Mouse (Mus musculus) embryonic facial prominence, embryonic 13.5 days (tissue): ENCODE results near the gene Nrxn1. TPM values are rescaled to one million over a fixed set of nuclear protein-coding genes. Genes with fewer than 3 reads are reported as not detected.
A peak's percentile ranks its signal among the peaks of the same experiment; 100 is the strongest.

Experiments
- ATAC-seq: fragments of 200-750 bp; cut with Nextera tagmentation; 2 replicates; pipeline ENCODE4 v1.8.0; 2017; ENCODE audit warnings: low read depth; ENCODE audit not compliant: insufficient number of reproducible peaks, insufficient read depth, low FRiP score, low TSS enrichment
- H3K27ac ChIP-seq: fragments of 300-500 bp; sonication (generic); 2 replicates; pipeline ENCODE4 v1.5.1; 2015; ENCODE audit warnings: moderate library complexity, mild to moderate bottlenecking, inconsistent platforms
- H3K27me3 ChIP-seq: fragments of 300-500 bp; sonication (generic); 2 replicates; pipeline ENCODE4 v1.6.1; 2015; ENCODE audit warnings: mild to moderate bottlenecking, inconsistent platforms
- H3K36me3 ChIP-seq: fragments of 300-500 bp; sonication (generic); 2 replicates; pipeline ENCODE4 v1.6.1; 2015; ENCODE audit warnings: mild to moderate bottlenecking, inconsistent platforms
- H3K4me1 ChIP-seq: fragments of 300-500 bp; sonication (generic); 2 replicates; pipeline ENCODE4 v1.6.1; 2015; ENCODE audit warnings: inconsistent platforms
- H3K4me2 ChIP-seq: fragments of 300-500 bp; sonication (generic); 2 replicates; pipeline ENCODE4 v1.6.1; 2015; ENCODE audit warnings: moderate library complexity, mild to moderate bottlenecking, inconsistent platforms
- H3K4me3 ChIP-seq: fragments of 300-500 bp; sonication (generic); 2 replicates; pipeline ENCODE4 v1.5.1; 2015; ENCODE audit warnings: mild to moderate bottlenecking, inconsistent platforms
- H3K9ac ChIP-seq: fragments of 300-500 bp; sonication (generic); 2 replicates; pipeline ENCODE4 v1.6.1; 2015; ENCODE audit warnings: mild to moderate bottlenecking, inconsistent platforms
- H3K9me3 ChIP-seq: fragments of 300-500 bp; sonication (generic); 2 replicates; pipeline ENCODE4 v1.6.1; 2016; ENCODE audit warnings: inconsistent platforms
- WGBS: fragments of 180-500 bp; shearing (Covaris S2); methylation state at CpG from one replicate; pipeline ENCODE4 v1.1.7; 2015; ENCODE audit warnings: mixed read lengths; 5-methylcytosine and 5-hydroxymethylcytosine counted together
- polyA plus RNA-seq: library from polyadenylated mRNA; unstranded; fragments of >200 nt; fragmentation: Nextera tagmentation; extraction: Ambion mirVana; gene quantifications from 2 replicates; pipeline ENCODE4 v1.2.1, GENCODE M21; 2015

Nrxn1 gene
- polyA plus RNA-seq, 1 experiment from 2014 or later, result 10.3 TPM

DNA sequence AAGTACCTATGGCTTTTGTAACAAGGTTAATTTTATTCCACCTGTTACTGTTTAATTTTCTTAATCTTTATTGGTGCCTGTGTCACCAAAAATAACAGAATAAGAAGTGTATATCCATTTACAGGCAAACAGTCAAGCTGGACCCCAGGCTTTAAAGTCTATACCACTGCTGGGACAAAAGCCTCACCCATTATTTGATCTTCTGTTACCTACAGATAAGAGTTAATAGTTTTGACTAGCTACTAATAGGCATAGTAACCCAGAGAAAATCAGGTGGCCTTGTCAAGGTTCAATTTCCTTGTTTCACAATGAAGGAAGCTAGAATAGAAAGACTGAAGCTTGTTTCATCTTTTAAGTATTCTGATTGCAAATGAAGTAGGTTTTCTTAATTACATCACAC is 888.9 kb downstream of the Nrxn1 start:
- no peak overlapping the region for H3K9ac ChIP-seq
- no peak overlapping the region for H3K4me3 ChIP-seq
- no peaks in the 10 kb centered on the region for H3K27me3 ChIP-seq
- no peak overlapping the region for H3K27ac ChIP-seq
- ATAC-seq, result no peak
- H3K4me2 ChIP-seq, result no peak overlapping the region
- no peaks in the 10 kb centered on the region for H3K4me1 ChIP-seq
- H3K9me3 ChIP-seq, result no peaks in the 10 kb centered on the region
- no peaks in the 10 kb centered on the region for H3K36me3 ChIP-seq

DNA sequence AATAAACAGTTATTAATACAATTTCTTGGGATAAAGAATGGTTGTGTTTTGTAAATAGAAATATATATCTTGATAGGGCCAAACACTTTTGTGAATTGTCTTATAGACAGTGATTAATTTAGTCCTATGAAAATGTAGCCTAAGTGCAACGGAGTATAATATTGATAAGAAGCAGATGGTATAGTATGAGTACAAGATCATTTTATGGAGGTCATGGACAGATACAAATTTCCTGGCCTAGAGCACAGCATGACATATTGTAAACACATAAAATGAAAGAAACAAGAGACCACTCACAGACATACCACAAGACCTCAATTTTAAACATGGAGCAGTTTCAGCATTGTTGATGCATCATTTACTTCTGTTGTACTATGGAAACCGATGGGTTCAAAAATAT is 890.1 kb downstream of the Nrxn1 start:
- no peak overlapping the region for H3K9ac ChIP-seq
- WGBS, result 74% methylated on average over 2 of the region's 2 CpGs
- H3K4me3 ChIP-seq, result no peak overlapping the region
- ATAC-seq, result no peak
- no peak overlapping the region for H3K4me2 ChIP-seq
- H3K27ac ChIP-seq, result no peak overlapping the region
- no peaks in the 10 kb centered on the region for H3K36me3 ChIP-seq
- H3K4me1 ChIP-seq, result no peaks in the 10 kb centered on the region
- H3K9me3 ChIP-seq, result no peaks in the 10 kb centered on the region
- no peaks in the 10 kb centered on the region for H3K27me3 ChIP-seq

- no peaks in the 10 kb centered on the region for H3K36me3 ChIP-seq
- no peaks in the 10 kb centered on the region for H3K9me3 ChIP-seq
- H3K9ac ChIP-seq, result no peak overlapping the region
- no peaks in the 10 kb centered on the region for H3K27me3 ChIP-seq
- no peak overlapping the region for H3K4me3 ChIP-seq
- no peak overlapping the region for H3K27ac ChIP-seq
- H3K4me2 ChIP-seq, result no peak overlapping the region
- H3K4me1 ChIP-seq, result no peaks in the 10 kb centered on the region
- WGBS, result 7% methylated on average over 1 of the region's 1 CpGs
- ATAC-seq, result no peak
These were observed 896.1 kb downstream of the Nrxn1 start for GRCm38 (mm10) chr17:90196772-90197171.

GRCm38 (mm10) chr17:90141602-90142001 is 951.3 kb downstream of the Nrxn1 start:
- H3K9me3 ChIP-seq, result no peaks in the 10 kb centered on the region
- ATAC-seq, result no peak
- no peak overlapping the region for H3K4me3 ChIP-seq
- H3K27ac ChIP-seq, result no peak overlapping the region
- H3K36me3 ChIP-seq, result no peaks in the 10 kb centered on the region
- H3K27me3 ChIP-seq, result no peaks in the 10 kb centered on the region
- 49% methylated on average over 4 of the region's 4 CpGs for WGBS
- no peak overlapping the region for H3K9ac ChIP-seq
- H3K4me2 ChIP-seq, result no peak overlapping the region
- no peaks in the 10 kb centered on the region for H3K4me1 ChIP-seq

- no peak overlapping the region for H3K9ac ChIP-seq
- 78% methylated on average over 12 of the region's 12 CpGs for WGBS
- H3K9me3 ChIP-seq, result no peaks in the 10 kb centered on the region
- no peak overlapping the region for H3K4me2 ChIP-seq
- no peaks in the 10 kb centered on the region for H3K36me3 ChIP-seq
- H3K27me3 ChIP-seq, result no peaks in the 10 kb centered on the region
- H3K27ac ChIP-seq, result no peak overlapping the region
- H3K4me3 ChIP-seq, result no peak overlapping the region
- no peaks in the 10 kb centered on the region for H3K4me1 ChIP-seq
- ATAC-seq, result no peak
These were observed 962.0 kb downstream of the Nrxn1 start for GRCm38 (mm10) chr17:90130836-90131235.

GRCm38 (mm10) chr17:90129183-90129582 is 963.7 kb downstream of the Nrxn1 start:
- H3K4me3 ChIP-seq, result no peak overlapping the region
- H3K4me2 ChIP-seq, result no peak overlapping the region
- no peaks in the 10 kb centered on the region for H3K4me1 ChIP-seq
- 81% methylated on average over 2 of the region's 2 CpGs for WGBS
- no peak overlapping the region for H3K27ac ChIP-seq
- H3K36me3 ChIP-seq, result no peaks in the 10 kb centered on the region
- H3K27me3 ChIP-seq, result no peaks in the 10 kb centered on the region
- no peak overlapping the region for H3K9ac ChIP-seq
- ATAC-seq, result no peak
- no peaks in the 10 kb centered on the region for H3K9me3 ChIP-seq

DNA sequence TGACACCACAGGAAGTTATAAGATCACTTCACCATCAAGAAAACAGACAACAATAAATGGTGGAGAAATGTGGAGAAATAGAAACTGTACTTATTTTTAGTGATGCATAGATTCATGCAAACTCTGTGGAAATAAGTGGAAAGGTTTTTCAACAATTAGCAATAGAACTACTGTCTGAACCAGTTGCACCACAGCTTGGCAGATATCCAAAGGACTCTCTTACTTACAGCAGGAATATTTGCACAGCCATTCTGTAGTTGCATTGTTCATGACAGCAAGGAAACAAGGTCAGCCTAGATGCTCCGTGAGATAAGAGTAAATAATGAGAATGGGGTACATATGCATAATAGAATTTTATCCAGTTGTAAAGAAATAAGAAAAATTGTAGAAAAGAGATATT is 965.3 kb downstream of the Nrxn1 start:
- Histone ChIP-seq H3K27me3 (no peaks in the 10 kb centered on the region), H3K9me3 (no peaks in the 10 kb centered on the region), H3K36me3 (no peaks in the 10 kb centered on the region), H3K9ac (no peak overlapping the region), H3K4me2 (no peak overlapping the region), H3K4me3 (no peak overlapping the region), H3K4me1 (no peaks in the 10 kb centered on the region), H3K27ac (no peak overlapping the region)
- WGBS, result 83% methylated on average over 1 of the region's 1 CpGs
- ATAC-seq, result no peak

DNA sequence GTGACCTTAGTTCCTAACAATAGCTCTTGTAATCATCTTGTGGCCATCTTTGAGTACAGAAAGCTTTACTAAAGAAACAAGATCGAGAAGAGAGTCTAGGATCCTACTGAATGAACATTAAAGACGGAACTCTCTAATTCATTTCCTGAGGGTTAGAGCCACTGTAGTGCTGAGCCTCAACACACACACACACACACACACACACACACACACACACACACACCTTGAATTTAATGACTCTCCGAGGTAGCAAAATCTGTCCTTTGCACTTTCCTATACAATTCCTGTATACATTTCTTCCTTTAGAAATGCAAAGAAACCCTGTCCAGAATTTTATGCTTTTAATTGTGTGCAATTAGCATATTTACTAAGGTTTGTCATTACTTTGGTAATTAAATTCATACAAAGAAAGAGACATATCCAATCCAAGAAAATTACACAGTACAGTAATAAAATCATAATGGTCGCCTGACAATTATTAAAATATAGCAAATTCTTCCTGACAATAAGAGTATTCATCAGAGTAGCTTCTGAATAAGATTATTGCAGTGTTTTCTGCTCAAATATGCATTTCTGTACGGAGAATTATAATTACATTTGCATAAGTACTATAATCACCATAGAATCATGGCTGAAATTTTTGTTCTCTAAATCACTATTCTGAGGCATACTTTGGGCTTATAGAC is 969.9 kb downstream of the Nrxn1 start:
- WGBS, result 71% methylated on average over 5 of the region's 5 CpGs
- H3K9ac ChIP-seq, result no peak overlapping the region
- H3K9me3 ChIP-seq, result no peaks in the 10 kb centered on the region

GRCm38 (mm10) chr17:90116241-90116640 is 976.6 kb downstream of the Nrxn1 start:
- 83% methylated on average over 2 of the region's 2 CpGs for WGBS
- H3K9me3 ChIP-seq, result no peaks in the 10 kb centered on the region
- H3K27me3 ChIP-seq, result peaks cover 4% of the 10 kb centered on the region; the same call in 1 of the 2 replicates
- no peak overlapping the region for H3K9ac ChIP-seq
- ATAC-seq, result no peak
- H3K36me3 ChIP-seq, result no peaks in the 10 kb centered on the region
- H3K4me1 ChIP-seq, result no peaks in the 10 kb centered on the region
- H3K4me3 ChIP-seq, result no peak overlapping the region
- H3K4me2 ChIP-seq, result no peak overlapping the region
- no peak overlapping the region for H3K27ac ChIP-seq

More for the DNA sequence above, 969.9 kb downstream of the Nrxn1 start:
- no peak overlapping the region for H3K4me2 ChIP-seq
- ATAC-seq, result no peak
- H3K27me3 ChIP-seq, result peaks cover 4% of the 10 kb centered on the region; the same call in 1 of the 2 replicates
- no peak overlapping the region for H3K27ac ChIP-seq
- no peaks in the 10 kb centered on the region for H3K36me3 ChIP-seq
- no peaks in the 10 kb centered on the region for H3K4me1 ChIP-seq
- no peak overlapping the region for H3K4me3 ChIP-seq

GRCm38 (mm10) chr17:90094999-90095398 is 997.9 kb downstream of the Nrxn1 start:
- no peak overlapping the region for H3K4me2 ChIP-seq
- no peak for ATAC-seq
- no peaks in the 10 kb centered on the region for H3K27me3 ChIP-seq
- no peaks in the 10 kb centered on the region for H3K4me1 ChIP-seq
- H3K27ac ChIP-seq, result no peak overlapping the region
- 73% methylated on average over 3 of the region's 3 CpGs for WGBS
- H3K9ac ChIP-seq, result no peak overlapping the region
- H3K9me3 ChIP-seq, result no peaks in the 10 kb centered on the region
- H3K36me3 ChIP-seq, result no peaks in the 10 kb centered on the region
- H3K4me3 ChIP-seq, result no peak overlapping the region

GRCm38 (mm10) chr17:90088314-90088650 is 1004.6 kb downstream of the Nrxn1 start:
- H3K4me2 ChIP-seq, result peak overlapping the region; percentile 70
- H3K4me3 ChIP-seq, result peak overlapping the region; percentile 41
- peak overlapping the region; percentile 64 for H3K9ac ChIP-seq
- H3K27me3 ChIP-seq, result no peaks in the 10 kb centered on the region
- ATAC-seq, result peak; percentile 95
- H3K9me3 ChIP-seq, result no peaks in the 10 kb centered on the region
- no peak overlapping the region for H3K27ac ChIP-seq
- no peaks in the 10 kb centered on the region for H3K4me1 ChIP-seq
- 6% methylated on average over 12 of the region's 12 CpGs for WGBS
- H3K36me3 ChIP-seq, result no peaks in the 10 kb centered on the region

DNA sequence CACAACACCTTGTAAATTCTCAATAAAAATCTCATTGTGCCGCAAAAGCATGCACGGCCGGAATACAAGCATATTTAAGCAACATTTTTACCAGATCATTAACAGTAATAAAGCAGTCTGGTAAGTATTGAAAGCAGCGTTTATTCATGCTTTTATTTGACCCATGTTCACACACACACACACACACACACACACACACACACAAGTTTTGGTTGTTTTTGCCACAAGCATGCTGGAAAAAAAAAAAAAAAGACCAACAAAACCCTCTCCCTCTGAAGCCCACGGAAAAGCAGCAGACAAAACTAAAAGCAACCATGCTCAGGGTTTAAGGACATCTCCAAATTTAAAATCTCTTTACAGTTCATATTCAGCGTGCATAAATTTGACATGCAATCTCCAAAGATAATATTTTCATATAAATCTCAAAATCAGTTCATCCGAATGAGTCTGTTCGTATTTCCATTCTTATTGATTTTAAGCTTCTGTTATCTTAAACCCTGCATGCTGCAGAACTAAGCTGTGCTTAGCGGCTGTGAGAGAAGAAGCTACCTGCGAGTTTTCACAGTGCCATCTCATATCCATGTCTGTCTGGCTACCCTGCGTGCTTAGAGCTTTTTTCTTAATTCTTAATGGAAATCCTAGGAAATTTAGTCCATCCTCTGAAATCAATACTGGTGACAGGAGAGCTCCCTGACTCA is 1005.1 kb downstream of the Nrxn1 start:
- 65% methylated on average over 11 of the region's 11 CpGs for WGBS
- Histone ChIP-seq H3K27me3 (no peaks in the 10 kb centered on the region), H3K4me2 (peak overlapping the region; percentile 70), H3K27ac (no peak overlapping the region), H3K9me3 (no peaks in the 10 kb centered on the region), H3K9ac (peak overlapping the region; percentile 64; the same call in 1 of the 2 replicates), H3K4me3 (peak overlapping the region; percentile 41), H3K4me1 (no peaks in the 10 kb centered on the region), H3K36me3 (no peaks in the 10 kb centered on the region)
- ATAC-seq, result no peak
